ENCODE assay signal across 9 mouse cellular contexts in genomic region chr8:105469816-105470215, GRCm38 (mm10). TPM values are rescaled to one million over a fixed set of nuclear protein-coding genes. Genes with fewer than 3 reads are reported as not detected.
DNase-seq lines count a peak whose midpoint lies in the region; ATAC-seq and TF ChIP-seq lines count a peak whose summit lies in the region.
"Had no signal": no experiment of that assay in that cellular context is flagged by ENCODE, and none has a peak within 500 bp of the region (broad histone marks: within the 10 kb centered on the region; RNA-seq: fewer than 3 reads in every experiment).

No protein-coding gene starts in this region.

- no peaks in the 10 kb centered on the region for H3K9me3 ChIP-seq in neural tube, embryonic 11.5 days (ENCODE audit: control insufficient read depth, low read length)
- no peaks in the 10 kb centered on the region for H3K9me3 ChIP-seq in forebrain, postnatal 0 days (ENCODE audit: low read length)
- no peaks in the 10 kb centered on the region for H3K9me3 ChIP-seq in midbrain, embryonic 10.5 days (replicated peaks)

- peaks cover 4% of the 10 kb centered on the region; the same call in 1 of the 2 replicates for H3K36me3 ChIP-seq in neural tube, embryonic 11.5 days (ENCODE audit: control insufficient read depth, insufficient read depth, low read length)
- H3K36me3 ChIP-seq in forebrain, postnatal 0 days (ENCODE audit: insufficient read depth), result peaks cover 3% of the 10 kb centered on the region; the same call in 1 of the 2 replicates
- peaks cover 29% of the 10 kb centered on the region for H3K36me3 ChIP-seq in midbrain, embryonic 10.5 days

- WGBS in neural tube, embryonic 11.5 days, result 89% methylated on average over 5 of the region's 5 CpGs
- 85% methylated on average over 5 of the region's 5 CpGs for WGBS in forebrain, postnatal 0 days
- 84% methylated on average over 5 of the region's 5 CpGs for WGBS in midbrain, embryonic 10.5 days

- H3K27ac ChIP-seq in neural tube, embryonic 11.5 days (ENCODE audit: low read depth, low read length), result peak overlapping the region; percentile 79
- 0 out of 2 replicates have a peak overlapping the region, but pooled peaks have one; percentile 15 for H3K27ac ChIP-seq in forebrain, postnatal 0 days (ENCODE audit: low read depth, low read length)
- H3K27ac ChIP-seq in midbrain, embryonic 10.5 days (replicated peaks), result peak overlapping the region; percentile 87

- ATAC-seq in neural tube, embryonic 11.5 days (ENCODE audit: insufficient read depth, low FRiP score, low TSS enrichment), result no peak
- no peak for ATAC-seq in forebrain, postnatal 0 days
- ATAC-seq in megakaryocyte progenitor cell, adult 5-6 weeks (replicated peaks; ENCODE audit: poor library complexity), result no peak

- H3K9ac ChIP-seq in neural tube, embryonic 11.5 days (ENCODE audit: low read length), result peak overlapping the region; percentile 39; the same call in 1 of the 2 replicates
- H3K9ac ChIP-seq in forebrain, postnatal 0 days, result peak overlapping the region; percentile 15; the same call in 1 of the 2 replicates

- H3K4me2 ChIP-seq in neural tube, embryonic 11.5 days (ENCODE audit: low read depth), result peak overlapping the region; percentile 64
- peak overlapping the region; percentile 59 for H3K4me2 ChIP-seq in forebrain, postnatal 0 days (ENCODE audit: low read depth)

- H3K4me3 ChIP-seq in neural tube, embryonic 11.5 days (ENCODE audit: low read depth, low read length), result peak overlapping the region; percentile 42
- H3K4me3 ChIP-seq in forebrain, postnatal 0 days (ENCODE audit: low read depth, low read length), result peak overlapping the region; percentile 39
- peak overlapping the region; percentile 59 for H3K4me3 ChIP-seq in midbrain, embryonic 10.5 days

- peak; percentile 19 for DNase-seq in neural tube, embryonic 11.5 days (ENCODE audit: low spot score)
- DNase-seq in neural tube, embryonic 10.5 days (ENCODE audit: extremely low spot score, low spot score), result no peak
- DNase-seq in forebrain, postnatal 0 days, result no peak
- no peak for DNase-seq in midbrain, embryonic 10.5 days (ENCODE audit: low spot score)
- no peak for DNase-seq in urinary bladder, postnatal 10 days (ENCODE audit: low spot score)
- DNase-seq in cerebellum, postnatal 4 days (ENCODE audit: low spot score in 2 of 2), result no peak
- DNase-seq: adrenal gland, postnatal 25 days had no signal

- 0 out of 2 replicates have a peak, but pooled peaks cover 2% of the 10 kb centered on the region for H3K27me3 ChIP-seq in neural tube, embryonic 11.5 days (ENCODE audit: control insufficient read depth, insufficient read depth, low read length)
- no peaks in the 10 kb centered on the region for H3K27me3 ChIP-seq in forebrain, postnatal 0 days (ENCODE audit: insufficient read depth, low read length)
- peaks cover 44% of the 10 kb centered on the region for H3K27me3 ChIP-seq in midbrain, embryonic 10.5 days (ENCODE audit: low read depth, poor library complexity, severe bottlenecking)

- peaks cover 46% of the 10 kb centered on the region for H3K4me1 ChIP-seq in neural tube, embryonic 11.5 days (ENCODE audit: control insufficient read depth, insufficient read depth, low read length)
- H3K4me1 ChIP-seq in forebrain, postnatal 0 days (ENCODE audit: insufficient read depth), result peaks cover 23% of the 10 kb centered on the region
- H3K4me1 ChIP-seq in midbrain, embryonic 10.5 days, result peaks cover 68% of the 10 kb centered on the region

- no peak for TF ChIP-seq CTCF in forebrain, postnatal 0 days (IDR thresholded peaks at IDR 0.05; ENCODE audit: low read depth)

RNA-seq across cellular contexts. Expression of gene Tppp3, which starts 1.5 kb away (rescaled TPM):
- 218 and 229 TPM in 2 replicates for polyA plus RNA-seq in neural tube, embryonic 11.5 days (2014; fragmentation: Nextera tagmentation; extraction: Ambion mirVana)
- 66.6 and 80.6 TPM in 2 replicates for total RNA-seq in forebrain, postnatal 0 days (2014; rRNA removed)
- 74.6 and 106 TPM in 2 replicates for polyA plus RNA-seq in forebrain, postnatal 0 days (2015; fragmentation: Nextera tagmentation; extraction: Ambion mirVana)
- 94.4 and 100.0 TPM in 2 replicates for polyA plus RNA-seq in midbrain, embryonic 10.5 days (2016; fragmentation: Nextera tagmentation; extraction: Ambion mirVana)
- 0.27 TPM in 1 of 2 replicates, not detected in the other for total RNA-seq in megakaryocyte progenitor cell, adult 5-6 weeks (2015)
- total RNA-seq in megakaryocyte progenitor cell, adult 5-6 weeks (2017), result 0.57 and 2.4 TPM in 2 replicates

RNA-seq across cellular contexts. Expression of gene Zdhhc1, which starts 26.9 kb away (rescaled TPM):
- 18.5 and 18.9 TPM in 2 replicates for polyA plus RNA-seq in neural tube, embryonic 11.5 days (2014; fragmentation: Nextera tagmentation; extraction: Ambion mirVana)
- 22.9 and 30.4 TPM in 2 replicates for total RNA-seq in forebrain, postnatal 0 days (2014; rRNA removed)
- 16.2 and 22.7 TPM in 2 replicates for polyA plus RNA-seq in forebrain, postnatal 0 days (2015; fragmentation: Nextera tagmentation; extraction: Ambion mirVana)
- 18.6 and 24.0 TPM in 2 replicates for polyA plus RNA-seq in midbrain, embryonic 10.5 days (2016; fragmentation: Nextera tagmentation; extraction: Ambion mirVana)
- total RNA-seq in megakaryocyte progenitor cell, adult 5-6 weeks (2015), result 4.8 and 5.7 TPM in 2 replicates
- 2.7 and 5.0 TPM in 2 replicates for total RNA-seq in megakaryocyte progenitor cell, adult 5-6 weeks (2017)

RNA-seq across cellular contexts. Expression of gene Hsd11b2, which starts 48.7 kb away (rescaled TPM):
- 22.5 and 23.9 TPM in 2 replicates for polyA plus RNA-seq in neural tube, embryonic 11.5 days (2014; fragmentation: Nextera tagmentation; extraction: Ambion mirVana)
- 0.38 and 0.52 TPM in 2 replicates for total RNA-seq in forebrain, postnatal 0 days (2014; rRNA removed)
- 1.3 and 2.6 TPM in 2 replicates for polyA plus RNA-seq in forebrain, postnatal 0 days (2015; fragmentation: Nextera tagmentation; extraction: Ambion mirVana)
- 28.8 and 30.2 TPM in 2 replicates for polyA plus RNA-seq in midbrain, embryonic 10.5 days (2016; fragmentation: Nextera tagmentation; extraction: Ambion mirVana)
- 0.10 and 0.12 TPM in 2 replicates for total RNA-seq in megakaryocyte progenitor cell, adult 5-6 weeks (2015)
- total RNA-seq in megakaryocyte progenitor cell, adult 5-6 weeks (2017), result not detected in 2 replicates

RNA-seq across cellular contexts. Expression of gene Lrrc36, which starts 56.4 kb away (rescaled TPM):
- polyA plus RNA-seq in neural tube, embryonic 11.5 days (2014; fragmentation: Nextera tagmentation; extraction: Ambion mirVana), result 0.92 and 1.6 TPM in 2 replicates
- total RNA-seq in forebrain, postnatal 0 days (2014; rRNA removed), result 1.7 and 1.8 TPM in 2 replicates
- polyA plus RNA-seq in forebrain, postnatal 0 days (2015; fragmentation: Nextera tagmentation; extraction: Ambion mirVana), result 0.40 and 1.1 TPM in 2 replicates
- 2.6 and 3.7 TPM in 2 replicates for polyA plus RNA-seq in midbrain, embryonic 10.5 days (2016; fragmentation: Nextera tagmentation; extraction: Ambion mirVana)
- 0.30 TPM in 1 of 2 replicates, not detected in the other for total RNA-seq in megakaryocyte progenitor cell, adult 5-6 weeks (2015)
- total RNA-seq in megakaryocyte progenitor cell, adult 5-6 weeks (2017), result 0.91 and 1.2 TPM in 2 replicates

RNA-seq across cellular contexts. Expression of gene Kctd19, which starts 56.5 kb away (rescaled TPM):
- polyA plus RNA-seq in neural tube, embryonic 11.5 days (2014; fragmentation: Nextera tagmentation; extraction: Ambion mirVana), result not detected in 2 replicates
- 0.10 and 0.15 TPM in 2 replicates for total RNA-seq in forebrain, postnatal 0 days (2014; rRNA removed)
- 0.16 and 0.19 TPM in 2 replicates for polyA plus RNA-seq in forebrain, postnatal 0 days (2015; fragmentation: Nextera tagmentation; extraction: Ambion mirVana)
- polyA plus RNA-seq in midbrain, embryonic 10.5 days (2016; fragmentation: Nextera tagmentation; extraction: Ambion mirVana), result 0.07 TPM in 1 of 2 replicates, not detected in the other
- not detected in 2 replicates for total RNA-seq in megakaryocyte progenitor cell, adult 5-6 weeks (2015)
- total RNA-seq in megakaryocyte progenitor cell, adult 5-6 weeks (2017), result 0.12 TPM in 1 of 2 replicates, not detected in the other
- total RNA-seq: adrenal gland, postnatal 25 days had no signal
- polyA plus RNA-seq: embryonic facial prominence, embryonic 11.5 days had no signal

Comparison
In these comparisons a context has a peak if more than half of its experiments do, and no peak if none do; other contexts are left out.
1. H3K27ac ChIP-seq: peak in every context shown above with its lines; median percentile 87 in midbrain, embryonic 10.5 days; 79 in neural tube, embryonic 11.5 days; 15 in forebrain, postnatal 0 days.